ENCODE assay signal across 28 mouse cellular contexts in the genomic region with DNA sequence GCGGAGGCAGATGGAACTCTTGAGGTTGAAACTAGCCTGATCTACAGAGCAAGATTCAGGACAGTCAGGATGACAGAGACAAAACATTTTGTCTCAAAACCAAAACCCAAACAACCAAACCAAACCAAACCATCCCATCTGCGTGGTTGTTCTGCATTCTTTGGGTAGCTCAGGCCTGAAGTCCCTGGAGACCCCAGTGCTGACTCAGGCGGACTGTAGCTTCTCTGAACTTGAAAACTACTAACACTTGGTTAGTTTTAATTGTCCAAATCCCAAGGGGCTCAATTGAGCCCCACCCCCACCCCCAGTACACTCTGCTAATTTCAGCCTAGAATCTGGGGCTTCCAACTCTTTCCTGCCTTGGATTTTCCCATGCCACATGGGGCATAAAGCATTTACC. TPM values are rescaled to one million over a fixed set of nuclear protein-coding genes. Genes with fewer than 3 reads are reported as not detected.
DNase-seq lines count a peak whose midpoint lies in the region.
"Had no signal": no experiment of that assay in that cellular context is flagged by ENCODE, and none has a peak within 500 bp of the region (broad histone marks: within the 10 kb centered on the region; RNA-seq: fewer than 3 reads in every experiment).

No protein-coding gene starts in this region.

- 83% methylated on average over 3 of the region's 3 CpGs for WGBS in limb, embryonic 10.5 days

- H3K27ac ChIP-seq in limb, embryonic 10.5 days = no peak overlapping the region
- H3K27ac ChIP-seq: embryonic facial prominence, embryonic 13.5 days; embryonic facial prominence, embryonic 15.5 days; forebrain, embryonic 10.5 days; forebrain, embryonic 12.5 days had no signal

- intact Hi-C loops in heart, postnatal 10 days (cut with DNase I) = loop anchor here (5.0 kb wide), 1 partner anchor 69 kb away; no protein-coding TSS in a partner anchor

- H3K9me3 ChIP-seq in limb, embryonic 10.5 days (replicated peaks) = no peaks in the 10 kb centered on the region
- H3K9me3 ChIP-seq: embryonic facial prominence, embryonic 13.5 days; embryonic facial prominence, embryonic 15.5 days; forebrain, embryonic 10.5 days; forebrain, embryonic 12.5 days; G1E had no signal

- no peaks in the 10 kb centered on the region for H3K36me3 ChIP-seq in limb, embryonic 10.5 days
- H3K36me3 ChIP-seq: embryonic facial prominence, embryonic 13.5 days; embryonic facial prominence, embryonic 15.5 days; forebrain, embryonic 10.5 days; forebrain, embryonic 12.5 days; G1E had no signal

- peak; percentile 25 for DNase-seq in heart, adult 11 months
- no peak for DNase-seq in heart, postnatal 10 days
- DNase-seq in 3T3-L1 (ENCODE audit: low read depth, low spot score) = peak; percentile 69
- DNase-seq in NIH3T3 (ENCODE audit: low read depth) = peak; percentile 62
- no peak for DNase-seq in left cerebral cortex, adult 8-10 months (ENCODE audit: low spot score in 2 of 2)
- no peak for DNase-seq in limb, embryonic 10.5 days (ENCODE audit: low spot score)
- DNase-seq: adrenal gland, adult 8-10 months; adrenal gland, postnatal 14 days; adrenal gland, postnatal 36 days; cerebellum, adult 11-12 months; cerebellum, adult 2 months; cerebellum, adult 9-10 months; cerebellum, postnatal 10 days; cerebellum, postnatal 25 days had no signal

- H3K27me3 ChIP-seq in limb, embryonic 10.5 days (ENCODE audit: low read depth, poor library complexity, severe bottlenecking) = no peaks in the 10 kb centered on the region
- H3K27me3 ChIP-seq: embryonic facial prominence, embryonic 13.5 days; embryonic facial prominence, embryonic 15.5 days; forebrain, embryonic 12.5 days had no signal

- H3K4me1 ChIP-seq in limb, embryonic 10.5 days = no peaks in the 10 kb centered on the region
- H3K4me1 ChIP-seq: embryonic facial prominence, embryonic 13.5 days; embryonic facial prominence, embryonic 15.5 days; forebrain, embryonic 10.5 days; forebrain, embryonic 12.5 days had no signal

- no peak overlapping the region for H3K4me3 ChIP-seq in limb, embryonic 10.5 days
- H3K4me3 ChIP-seq: embryonic facial prominence, embryonic 13.5 days; embryonic facial prominence, embryonic 15.5 days; erythroblast, embryonic 14.5 days; forebrain, embryonic 10.5 days; forebrain, embryonic 12.5 days had no signal

RNA-seq across cellular contexts. Expression of gene Gm4871, which starts 29.2 kb away (rescaled TPM):
- total RNA-seq in heart, postnatal 10 days (2021) = not detected
- not detected for total RNA-seq in left cerebral cortex, adult 8-10 months (2022)
- not detected in 2 replicates for polyA plus RNA-seq in limb, embryonic 10.5 days (2016; fragmentation: Nextera tagmentation; extraction: Ambion mirVana)
- total RNA-seq: adrenal gland, adult 18-20 months; adrenal gland, adult 8-10 months; adrenal gland, postnatal 14 days; adrenal gland, postnatal 36 days; G1E had no signal
- polyA plus RNA-seq: activated CD4-positive, CD25-positive, alpha-beta regulatory T cell, adult 4 months; C2C12; cerebellum, adult 2 months; cortical plate, adult 2 months; embryonic facial prominence, embryonic 11.5 days; embryonic facial prominence, embryonic 13.5 days; embryonic facial prominence, embryonic 15.5 days; erythroblast, embryonic 14.5 days; forebrain, embryonic 10.5 days; forebrain, embryonic 12.5 days; forebrain, embryonic 14.5 days; forebrain, embryonic 16.5 days; frontal cortex, adult 2 months; G1E had no signal

RNA-seq across cellular contexts. Expression of gene Smurf1, which starts 37.7 kb away (rescaled TPM):
- total RNA-seq in heart, postnatal 10 days (2021) = 10 to 100 TPM; 28.7 to 33.6 TPM
- total RNA-seq in left cerebral cortex, adult 8-10 months (2022) = 10 to 100 TPM; 32.4 to 38.4 (median 37.2) TPM
- polyA plus RNA-seq in limb, embryonic 10.5 days (2016; fragmentation: Nextera tagmentation; extraction: Ambion mirVana) = 15.0 and 19.4 TPM in 2 replicates

RNA-seq across cellular contexts. Expression of gene 1700018F24Rik, which starts 39.4 kb away (rescaled TPM):
- not detected for total RNA-seq in heart, postnatal 10 days (2021)
- not detected for total RNA-seq in left cerebral cortex, adult 8-10 months (2022)
- polyA plus RNA-seq in limb, embryonic 10.5 days (2016; fragmentation: Nextera tagmentation; extraction: Ambion mirVana) = not detected in 2 replicates
- total RNA-seq: adrenal gland, adult 18-20 months; adrenal gland, adult 8-10 months; adrenal gland, postnatal 14 days; adrenal gland, postnatal 36 days; G1E had no signal
- polyA plus RNA-seq: activated CD4-positive, CD25-positive, alpha-beta regulatory T cell, adult 4 months; C2C12; cerebellum, adult 2 months; cortical plate, adult 2 months; embryonic facial prominence, embryonic 11.5 days; embryonic facial prominence, embryonic 13.5 days; erythroblast, embryonic 14.5 days; forebrain, embryonic 10.5 days; forebrain, embryonic 12.5 days; forebrain, embryonic 14.5 days; forebrain, embryonic 16.5 days; frontal cortex, adult 2 months; G1E had no signal

Comparison
In these comparisons a context has a peak if more than half of its experiments do, and no peak if none do; other contexts are left out.
1. DNase-seq: peak in heart, adult 11 months (single experiment), 3T3-L1 (single experiment) and NIH3T3 (single experiment); none in heart, postnatal 10 days (0 of 2), left cerebral cortex, adult 8-10 months (0 of 2) and limb, embryonic 10.5 days (single experiment).